Mouse (Mus musculus) thymus, adult 2 months (tissue): ENCODE measurements around the gene Efcab12. TPM values are rescaled to one million over a fixed set of nuclear protein-coding genes. Genes with fewer than 3 reads are reported as not detected.

ENCODE experiments used
- DNase-seq: peaks from one replicate; pipeline ENCODE4 v3.0.0; 2021
- H3K27ac ChIP-seq: fragments of 200-500 bp; 2 replicates; pipeline ENCODE4 v1.5.1; 2012; ENCODE audit warnings: low read length, control low read depth; ENCODE audit not compliant: control insufficient read depth, insufficient read depth
- H3K27me3 ChIP-seq: fragments of 200-500 bp; 2 replicates; pipeline ENCODE4 v1.6.1; 2012; ENCODE audit warnings: mild to moderate bottlenecking, low read length, moderate library complexity, mixed read lengths; ENCODE audit not compliant: control insufficient read depth, insufficient read depth
- H3K36me3 ChIP-seq: fragments of 200-500 bp; 2 replicates; pipeline ENCODE4 v1.6.1; 2012; ENCODE audit warnings: mild to moderate bottlenecking, low read length, moderate library complexity; ENCODE audit not compliant: control insufficient read depth, insufficient read depth
- H3K4me1 ChIP-seq: fragments of 200-500 bp; replicated peaks from 2 replicates; pipeline ENCODE4 v1.6.1; 2012; ENCODE audit warnings: low read length; ENCODE audit not compliant: control insufficient read depth, insufficient read depth
- H3K4me3 ChIP-seq: fragments of 200-500 bp; 2 replicates; pipeline ENCODE4 v1.5.1; 2012; ENCODE audit warnings: mild to moderate bottlenecking, low read length, control low read depth, moderate library complexity; ENCODE audit not compliant: control insufficient read depth, insufficient read depth
- CTCF ChIP-seq: fragments of 200-500 bp; IDR thresholded peaks from 2 replicates; pipeline ENCODE4 v1.5.1; 2012; ENCODE audit warnings: mild to moderate bottlenecking, control low read depth, low read length, moderate library complexity, borderline replicate concordance; ENCODE audit not compliant: control insufficient read depth, poor library complexity, insufficient read depth; ENCODE audit errors: extremely low read depth
- POLR2A ChIP-seq: fragments of 200-500 bp; IDR thresholded peaks from 2 replicates; pipeline ENCODE4 v1.6.1; 2012; ENCODE audit warnings: mild to moderate bottlenecking, low read length, control low read depth, moderate library complexity; ENCODE audit not compliant: control insufficient read depth, poor library complexity, insufficient read depth; ENCODE audit errors: extremely low read depth
- WGBS: fragments of 180-500 bp; shearing (Covaris S2); methylation state at CpG from one replicate; pipeline ENCODE4 v1.1.7; 2018; 5-methylcytosine and 5-hydroxymethylcytosine counted together
- polyA plus RNA-seq: library from polyadenylated mRNA; depleted of rRNA; stranded (reverse); fragments of >200 nt; gene quantifications from 2 replicates; pipeline ENCODE4 v1.2.3, GENCODE M21; 2012

Efcab12 gene
- polyA plus RNA-seq, 1 experiment: 0.46 TPM

DNA sequence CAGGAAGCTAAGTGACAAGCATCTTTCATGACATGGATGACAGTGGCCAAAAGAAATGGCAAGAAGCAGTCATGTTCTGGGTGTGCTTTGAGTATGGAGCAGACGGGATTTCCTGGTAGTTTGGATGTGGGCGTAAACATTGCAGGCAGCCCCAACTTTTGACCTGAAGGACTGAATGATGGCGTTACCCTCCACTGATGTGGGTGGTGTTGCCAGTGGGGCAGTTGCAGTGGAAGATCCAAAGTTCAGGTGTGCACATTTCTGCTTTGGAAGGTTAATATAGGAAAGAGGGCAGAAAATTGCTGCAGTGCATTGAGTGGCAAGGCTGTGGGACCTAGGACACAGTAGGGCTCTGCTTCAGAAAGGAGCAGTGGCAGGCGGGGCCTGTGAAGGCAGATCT, 27.0 kb upstream of the Efcab12 start:
- WGBS: 94% methylated on average over 4 of the region's 4 CpGs
- no peak for TF ChIP-seq POLR2A
- no peak for TF ChIP-seq CTCF
- Histone ChIP-seq H3K27me3 (no peaks in the 10 kb centered on the region), H3K4me1 (no peaks in the 10 kb centered on the region), H3K27ac (no peak overlapping the region), H3K36me3 (no peaks in the 10 kb centered on the region), H3K4me3 (no peak overlapping the region)
- no peak for DNase-seq

DNA sequence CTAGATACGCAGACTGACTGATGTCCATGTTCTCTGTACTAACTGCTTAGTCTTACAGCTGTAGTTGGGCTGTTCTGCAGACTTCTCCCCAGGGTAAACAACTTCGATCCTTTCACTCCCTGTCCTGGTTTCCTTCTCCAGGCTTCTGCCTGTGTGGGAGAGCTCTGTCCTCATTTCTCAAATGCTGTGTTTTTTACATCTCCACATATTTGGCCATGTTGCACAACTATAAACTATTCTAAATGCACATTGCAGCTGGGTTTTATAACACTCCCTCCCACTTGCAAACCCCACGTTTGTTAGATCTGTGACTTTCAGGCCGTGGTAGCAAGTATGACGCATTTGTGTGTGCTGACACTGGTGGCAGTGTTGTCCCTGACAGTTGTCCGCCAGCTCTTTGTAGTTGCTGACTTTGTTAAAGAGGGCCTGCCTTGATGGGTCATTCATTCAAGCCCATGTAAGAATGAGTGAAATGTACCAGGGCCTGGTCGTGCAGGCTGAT, 25.2 kb upstream of the Efcab12 start:
- DNase-seq: no peak
- TF ChIP-seq POLR2A: no peak
- no peak for TF ChIP-seq CTCF
- H3K4me1 ChIP-seq: peaks cover 4% of the 10 kb centered on the region; the same call in 1 of the 2 replicates
- H3K36me3 ChIP-seq: no peaks in the 10 kb centered on the region
- no peak overlapping the region for H3K4me3 ChIP-seq
- H3K27ac ChIP-seq: no peak overlapping the region
- no peaks in the 10 kb centered on the region for H3K27me3 ChIP-seq
- WGBS: 88% methylated on average over 7 of the region's 7 CpGs

DNA sequence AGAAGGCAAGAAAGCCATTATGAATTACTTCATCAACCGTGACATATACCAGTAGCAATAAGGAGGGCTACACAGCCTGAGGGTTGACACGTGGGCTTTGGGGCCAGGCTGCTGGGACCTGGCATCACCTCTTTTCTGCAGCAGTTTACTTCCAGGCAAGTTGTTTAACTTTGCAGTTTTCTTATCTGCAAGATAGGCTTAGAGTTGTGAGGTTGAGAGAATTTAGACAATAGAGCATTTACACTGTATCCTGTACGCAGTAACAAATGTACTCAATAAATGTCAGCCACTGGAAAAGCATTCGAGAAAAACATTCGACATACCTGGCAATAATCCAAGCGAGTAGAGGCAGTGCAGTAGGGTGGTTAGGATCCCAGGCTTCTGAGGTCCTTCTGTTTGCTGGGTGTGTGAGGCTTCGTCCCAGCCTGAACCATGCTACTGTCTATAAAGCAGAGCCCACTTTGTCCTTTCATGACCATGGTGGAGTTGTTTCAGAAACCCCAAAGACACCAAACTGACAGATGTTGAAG, 21.9 kb upstream of the Efcab12 start:
- WGBS: 90% methylated on average over 7 of the region's 7 CpGs
- Histone ChIP-seq H3K4me1 (peaks cover 4% of the 10 kb centered on the region; the same call in 1 of the 2 replicates), H3K4me3 (no peak overlapping the region), H3K36me3 (no peaks in the 10 kb centered on the region), H3K27ac (no peak overlapping the region), H3K27me3 (no peaks in the 10 kb centered on the region)
- no peak for DNase-seq
- TF ChIP-seq CTCF (no peak), POLR2A (no peak)

DNA sequence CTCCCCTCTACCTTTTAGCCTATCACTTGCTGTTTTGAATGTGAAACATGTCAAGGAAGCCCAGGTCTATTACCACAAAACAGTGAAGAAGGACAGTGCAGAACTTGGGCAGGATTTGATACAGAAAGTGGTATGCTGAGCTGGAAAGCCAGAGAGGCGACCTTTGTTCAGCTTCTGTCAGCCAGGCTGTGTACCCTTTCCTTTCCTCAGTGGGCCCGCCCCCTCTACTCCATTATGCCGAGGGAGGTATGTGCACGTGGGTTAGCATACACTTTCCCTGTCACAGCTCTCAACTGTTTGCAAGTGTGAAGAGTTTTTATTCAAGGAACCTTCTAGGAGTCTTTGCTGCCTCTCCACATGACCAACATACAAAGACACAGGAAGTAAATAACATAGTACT, 21.0 kb upstream of the Efcab12 start:
- no peak for DNase-seq
- no peak overlapping the region for H3K27ac ChIP-seq
- H3K36me3 ChIP-seq: no peaks in the 10 kb centered on the region
- peaks cover 4% of the 10 kb centered on the region; the same call in 1 of the 2 replicates for H3K4me1 ChIP-seq
- WGBS: 72% methylated on average over 4 of the region's 4 CpGs
- H3K4me3 ChIP-seq: no peak overlapping the region
- no peaks in the 10 kb centered on the region for H3K27me3 ChIP-seq
- TF ChIP-seq POLR2A (no peak), CTCF (no peak)

GRCm38 (mm10) chr6:115856361-115856745, 18.1 kb upstream of the Efcab12 start:
- TF ChIP-seq CTCF (no peak), POLR2A (no peak)
- no peak for DNase-seq
- 97% methylated on average over 4 of the region's 4 CpGs for WGBS
- H3K4me1 ChIP-seq: peaks cover 11% of the 10 kb centered on the region
- H3K27ac ChIP-seq: no peak overlapping the region
- H3K36me3 ChIP-seq: no peaks in the 10 kb centered on the region
- no peaks in the 10 kb centered on the region for H3K27me3 ChIP-seq
- no peak overlapping the region for H3K4me3 ChIP-seq

DNA sequence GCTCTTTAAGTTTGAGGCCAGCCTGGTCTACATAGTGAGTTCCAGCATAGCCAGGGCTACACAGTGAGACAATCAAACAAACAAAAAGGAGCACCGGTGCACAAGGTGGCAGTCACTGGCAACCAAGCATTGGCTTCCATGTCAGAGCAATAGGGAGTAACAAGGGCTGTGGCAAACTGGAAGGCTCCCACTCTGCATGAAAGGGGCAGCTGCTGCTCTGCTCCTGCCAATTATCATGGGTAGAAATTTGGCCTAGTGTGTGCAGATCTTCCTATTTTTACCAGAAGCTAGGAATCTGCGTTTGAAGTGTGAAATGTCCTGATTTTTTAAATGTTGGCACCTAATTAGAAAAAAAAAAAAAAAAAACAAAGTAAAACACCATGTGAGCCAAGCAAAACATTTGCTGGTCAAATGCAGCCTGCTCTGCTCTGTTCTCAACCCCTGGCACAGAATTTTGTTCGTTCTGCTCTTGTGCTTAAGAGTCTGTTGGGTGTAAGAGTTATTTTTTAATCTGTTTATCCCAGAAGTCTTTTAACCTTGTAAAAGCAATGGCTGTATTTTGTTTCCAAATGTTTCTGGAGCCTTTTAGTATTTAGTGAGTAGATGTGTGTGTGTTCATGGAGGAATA, 17.6 kb upstream of the Efcab12 start:
- no peak for TF ChIP-seq CTCF
- no peak for TF ChIP-seq POLR2A

More for the DNA sequence above, 17.6 kb upstream of the Efcab12 start:
- no peaks in the 10 kb centered on the region for H3K27me3 ChIP-seq
- DNase-seq: no peak
- H3K4me3 ChIP-seq: no peak overlapping the region
- H3K36me3 ChIP-seq: no peaks in the 10 kb centered on the region
- peaks cover 11% of the 10 kb centered on the region for H3K4me1 ChIP-seq
- WGBS: 93% methylated on average over 3 of the region's 3 CpGs
- H3K27ac ChIP-seq: no peak overlapping the region
